Mouse (Mus musculus) CH12.LX (cell line): ENCODE results near the gene Gm20388.

Experiments
- ELF1 ChIP-seq: IDR thresholded peaks from 2 replicates; pipeline ENCODE4 v1.6.1; 2014; ENCODE audit warnings: low read depth, mild to moderate bottlenecking, inconsistent platforms, low read length, improper control_type of control experiment
- ETS1 ChIP-seq: conservative IDR thresholded peaks from 2 replicates; pipeline ENCODE4 v1.6.1; 2012; ENCODE audit warnings: low read depth, mild to moderate bottlenecking, inconsistent platforms, low read length, improper control_type of control experiment, moderate library complexity
- ZMIZ1 ChIP-seq: IDR thresholded peaks from 2 replicates; pipeline ENCODE4 v1.6.1; 2012; ENCODE audit warnings: low read depth, mild to moderate bottlenecking, inconsistent platforms, low read length, improper control_type of control experiment
- ZNF384 ChIP-seq: IDR thresholded peaks from 2 replicates; pipeline ENCODE4 v1.6.1; 2012; ENCODE audit warnings: low read depth, low read length, improper control_type of control experiment, inconsistent platforms

DNA sequence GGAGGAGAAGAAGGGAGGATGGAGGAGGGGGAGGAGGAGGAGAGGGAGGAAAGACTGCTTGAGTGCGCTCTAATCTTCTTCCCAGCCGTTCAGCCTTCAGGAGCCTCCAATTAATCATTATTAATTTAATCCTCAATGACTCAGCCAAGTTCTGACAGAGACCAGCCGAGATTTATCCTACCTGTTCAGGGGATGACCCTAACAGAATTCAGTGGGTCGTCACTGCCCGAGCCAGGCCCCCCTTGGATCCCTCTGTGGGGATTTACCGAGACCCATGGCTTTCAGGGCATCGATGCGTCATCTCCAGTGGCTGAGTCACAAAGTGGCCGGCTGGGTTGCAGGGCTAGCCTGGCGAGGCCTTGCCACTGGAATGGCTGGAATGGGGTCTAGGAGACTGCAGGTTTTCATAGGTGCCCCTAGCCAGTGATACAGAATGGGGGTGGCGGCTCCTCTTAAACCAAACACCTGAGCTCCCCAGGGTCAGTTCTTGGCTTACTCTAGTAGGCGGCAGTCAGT lies 407.9 kb downstream of the Gm20388 start:
- TF ChIP-seq ZNF384 (no peak), ELF1 (no peak), ETS1 (no peak), ZMIZ1 (no peak)
